Mouse (Mus musculus): ENCODE data around the gene Inpp4b. TPM values are rescaled to one million over a fixed set of nuclear protein-coding genes. Genes with fewer than 3 reads are reported as not detected.

Inpp4b gene
- polyA plus RNA-seq, 1 experiment from 2014 or later: 6.3 TPM

DNA sequence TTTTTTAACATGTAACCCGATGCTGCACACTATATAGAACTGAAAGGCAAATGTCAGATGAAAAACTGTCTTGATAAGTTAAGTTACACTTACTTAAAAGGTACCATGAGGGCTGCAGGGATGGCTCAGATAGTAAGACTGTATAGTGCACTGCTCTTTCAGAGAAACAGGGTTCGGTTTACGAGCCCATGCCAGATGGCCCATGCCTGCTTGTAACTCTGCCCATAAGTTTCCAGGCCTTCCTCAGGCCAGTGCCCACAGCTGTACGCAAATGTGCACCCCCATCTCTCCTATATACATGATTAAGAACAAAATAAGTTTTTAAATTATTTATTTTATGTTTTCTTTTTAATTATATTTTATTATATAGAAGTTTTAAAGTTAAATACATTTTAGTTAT, 300.7 kb downstream of the Inpp4b start:
- Histone ChIP-seq H3K4me3 (no peak overlapping the region), H3K36me3 (no peaks in the 10 kb centered on the region), H3K4me1 (replicated peaks) (no peaks in the 10 kb centered on the region), H3K9me3 (no peaks in the 10 kb centered on the region), H3K27ac (replicated peaks) (no peak overlapping the region), H3K4me2 (no peak overlapping the region), H3K27me3 (no peaks in the 10 kb centered on the region), H3K9ac (no peak overlapping the region)
- ATAC-seq (ENCODE audit: low read depth): no peak
- 85% methylated on average over 4 of the region's 4 CpGs for WGBS

DNA sequence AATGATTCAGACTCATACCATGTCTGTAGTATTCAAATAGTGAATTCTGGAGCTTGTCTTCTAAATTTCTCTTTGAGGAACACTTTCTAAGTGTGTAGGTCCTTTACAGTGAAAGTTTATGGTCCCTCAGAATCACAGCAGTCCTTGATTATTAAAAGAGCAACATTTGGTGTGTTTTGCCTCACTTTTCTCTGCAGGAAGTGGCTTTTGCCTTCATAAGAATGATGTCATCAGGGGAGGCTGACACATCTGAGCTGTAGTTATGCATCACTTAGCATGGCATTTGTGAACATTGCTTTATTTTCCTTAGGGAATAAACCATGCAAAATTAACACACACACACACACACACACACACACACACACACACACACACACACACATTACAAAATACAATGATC, 349.8 kb downstream of the Inpp4b start:
- Histone ChIP-seq H3K27ac (replicated peaks) (no peak overlapping the region), H3K27me3 (no peaks in the 10 kb centered on the region), H3K4me2 (no peak overlapping the region), H3K9me3 (no peaks in the 10 kb centered on the region), H3K36me3 (no peaks in the 10 kb centered on the region), H3K4me1 (replicated peaks) (no peaks in the 10 kb centered on the region), H3K9ac (no peak overlapping the region), H3K4me3 (no peak overlapping the region)
- no peak for ATAC-seq (ENCODE audit: low read depth)

DNA sequence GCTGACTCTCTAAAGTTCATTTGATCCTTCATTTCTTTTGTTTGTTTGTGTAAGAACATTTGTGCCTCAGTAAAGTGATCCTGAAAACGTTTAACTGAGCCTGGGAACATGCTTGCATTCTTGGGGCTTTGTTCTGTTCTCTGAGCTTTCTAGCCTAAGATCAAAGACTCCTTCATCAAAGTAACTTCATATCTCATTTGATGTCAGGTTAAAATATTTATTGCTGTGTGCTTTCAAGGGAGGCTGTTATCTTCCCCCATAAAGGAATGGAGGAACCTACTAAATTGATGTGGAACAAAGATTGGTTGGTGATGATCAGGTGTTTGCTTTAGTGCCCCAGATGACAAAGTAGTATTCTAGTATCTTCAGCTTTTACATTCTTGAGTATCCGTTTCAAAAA, 352.5 kb downstream of the Inpp4b start:
- H3K36me3 ChIP-seq: no peaks in the 10 kb centered on the region
- no peak overlapping the region for H3K4me2 ChIP-seq
- H3K9me3 ChIP-seq: no peaks in the 10 kb centered on the region
- no peak for ATAC-seq (ENCODE audit: low read depth)
- no peak overlapping the region for H3K4me3 ChIP-seq
- no peak overlapping the region for H3K9ac ChIP-seq
- no peaks in the 10 kb centered on the region for H3K4me1 ChIP-seq (replicated peaks)
- WGBS: 35% methylated on average over 2 of the region's 2 CpGs
- H3K27me3 ChIP-seq: no peaks in the 10 kb centered on the region
- no peak overlapping the region for H3K27ac ChIP-seq (replicated peaks)

DNA sequence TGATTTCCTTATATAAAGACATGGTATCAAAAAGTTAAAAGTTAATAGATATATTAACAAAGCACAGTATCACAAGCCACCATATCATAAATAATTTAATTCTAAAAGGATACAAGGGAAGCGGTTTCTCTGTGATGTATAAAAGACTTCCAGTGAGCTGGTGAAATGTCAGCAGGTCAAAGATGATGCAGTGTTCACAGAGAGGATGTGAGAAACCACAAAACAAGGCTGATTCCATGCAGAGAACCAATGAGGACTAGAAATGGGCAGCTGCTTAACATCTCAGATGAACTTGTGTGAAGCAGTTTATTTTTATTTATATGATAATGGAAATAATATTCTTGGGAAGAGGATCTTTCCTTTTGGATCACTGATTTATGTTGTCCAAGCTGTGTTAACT, 359.7 kb downstream of the Inpp4b start:
- Histone ChIP-seq H3K9me3 (no peaks in the 10 kb centered on the region), H3K4me3 (no peak overlapping the region), H3K4me2 (no peak overlapping the region), H3K36me3 (no peaks in the 10 kb centered on the region), H3K27ac (replicated peaks) (no peak overlapping the region), H3K27me3 (no peaks in the 10 kb centered on the region), H3K9ac (no peak overlapping the region), H3K4me1 (replicated peaks) (no peaks in the 10 kb centered on the region)
- no peak for ATAC-seq (ENCODE audit: low read depth)
- WGBS: 81% methylated on average over 1 of the region's 1 CpGs

DNA sequence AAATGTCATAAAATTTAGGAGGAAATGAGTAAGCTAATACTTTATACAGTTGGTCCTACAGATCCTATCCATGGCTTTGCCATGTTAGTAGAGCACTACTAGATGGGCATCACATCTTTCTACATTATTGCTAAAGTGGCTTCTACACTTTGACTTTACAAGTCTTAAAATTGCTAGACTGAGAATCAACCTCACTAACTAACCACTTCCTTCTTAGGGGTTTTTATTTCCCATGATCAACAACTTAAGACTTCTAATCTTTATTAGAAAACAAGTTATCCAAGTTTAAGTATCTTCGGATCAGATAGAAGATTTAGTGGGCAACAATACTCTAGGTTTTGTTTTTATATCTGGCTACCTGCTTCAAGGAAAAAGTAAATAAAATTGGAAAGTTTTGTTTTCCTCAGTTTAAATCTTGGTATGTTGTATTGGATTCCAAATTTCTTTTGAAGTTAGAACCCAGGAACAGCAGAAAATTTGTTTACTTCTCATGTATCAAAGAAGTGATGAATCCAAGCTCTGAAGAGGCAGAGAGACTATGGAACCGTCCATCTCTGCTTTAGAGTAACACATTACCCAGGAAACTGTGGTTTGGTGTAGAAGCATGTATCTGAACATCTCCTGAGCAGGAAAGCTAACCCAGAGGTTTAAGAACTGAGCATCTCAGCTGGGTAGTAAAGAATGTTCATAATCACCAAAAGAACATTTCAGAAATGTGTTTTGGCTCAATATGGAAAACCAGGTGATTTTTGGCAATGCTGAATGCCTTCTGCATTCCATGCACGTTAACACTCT, 361.4 kb downstream of the Inpp4b start:
- H3K27me3 ChIP-seq: no peaks in the 10 kb centered on the region
- H3K4me1 ChIP-seq (replicated peaks): no peaks in the 10 kb centered on the region
- no peak overlapping the region for H3K9ac ChIP-seq
- H3K4me2 ChIP-seq: no peak overlapping the region
- no peaks in the 10 kb centered on the region for H3K36me3 ChIP-seq
- no peak overlapping the region for H3K4me3 ChIP-seq
- H3K9me3 ChIP-seq: no peaks in the 10 kb centered on the region
- ATAC-seq (ENCODE audit: low read depth): no peak
- no peak overlapping the region for H3K27ac ChIP-seq (replicated peaks)
- 83% methylated on average over 3 of the region's 3 CpGs for WGBS

DNA sequence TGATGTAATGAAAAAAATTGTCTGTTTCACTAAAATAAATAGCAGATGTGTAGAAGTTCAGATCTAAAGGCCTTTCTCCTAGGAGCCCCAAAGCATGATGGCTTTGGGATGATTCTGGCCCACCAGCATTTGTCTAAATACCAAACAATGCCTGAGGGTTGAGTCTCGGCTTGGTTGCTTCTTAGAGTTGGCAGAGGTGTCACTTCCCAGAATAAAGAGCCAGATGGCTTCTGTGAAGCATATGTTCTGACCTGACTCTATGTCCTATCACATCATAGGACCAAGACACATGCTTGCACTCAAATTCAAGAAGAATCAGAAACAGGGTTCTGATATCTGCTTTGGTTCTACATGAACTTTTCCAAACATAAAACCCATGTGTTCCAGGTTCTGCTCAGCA, 365.1 kb downstream of the Inpp4b start:
- H3K27me3 ChIP-seq: no peaks in the 10 kb centered on the region
- no peaks in the 10 kb centered on the region for H3K9me3 ChIP-seq
- H3K36me3 ChIP-seq: no peaks in the 10 kb centered on the region
- 48% methylated on average over 1 of the region's 1 CpGs for WGBS
- no peak overlapping the region for H3K27ac ChIP-seq (replicated peaks)
- ATAC-seq (ENCODE audit: low read depth): no peak
- H3K4me1 ChIP-seq (replicated peaks): no peaks in the 10 kb centered on the region
- no peak overlapping the region for H3K9ac ChIP-seq
- no peak overlapping the region for H3K4me2 ChIP-seq
- no peak overlapping the region for H3K4me3 ChIP-seq

DNA sequence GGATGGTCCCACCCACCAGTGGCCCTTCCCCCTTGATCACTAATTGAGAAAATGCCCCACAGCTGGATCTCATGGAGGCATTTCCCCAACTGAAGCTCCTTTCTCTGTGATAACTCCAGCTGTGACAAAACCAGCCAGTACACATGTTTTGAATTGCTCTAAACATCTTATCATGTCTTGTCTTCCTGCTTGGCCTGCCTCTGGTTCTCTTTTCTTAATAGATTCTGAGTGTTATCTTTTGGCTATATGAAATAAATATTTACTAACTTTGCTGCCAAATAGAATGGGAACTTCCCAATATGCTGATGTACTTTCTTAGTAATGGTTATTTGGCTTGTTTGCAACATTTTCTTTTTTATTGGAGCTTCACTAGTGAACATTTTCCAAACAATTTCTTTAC, 389.0 kb downstream of the Inpp4b start:
- no peaks in the 10 kb centered on the region for H3K36me3 ChIP-seq
- no peaks in the 10 kb centered on the region for H3K27me3 ChIP-seq
- no peak overlapping the region for H3K4me3 ChIP-seq
- no peak overlapping the region for H3K4me2 ChIP-seq
- H3K9ac ChIP-seq: no peak overlapping the region
- no peak overlapping the region for H3K27ac ChIP-seq (replicated peaks)
- no peak for ATAC-seq (ENCODE audit: low read depth)
- H3K4me1 ChIP-seq (replicated peaks): no peaks in the 10 kb centered on the region
- H3K9me3 ChIP-seq: no peaks in the 10 kb centered on the region

DNA sequence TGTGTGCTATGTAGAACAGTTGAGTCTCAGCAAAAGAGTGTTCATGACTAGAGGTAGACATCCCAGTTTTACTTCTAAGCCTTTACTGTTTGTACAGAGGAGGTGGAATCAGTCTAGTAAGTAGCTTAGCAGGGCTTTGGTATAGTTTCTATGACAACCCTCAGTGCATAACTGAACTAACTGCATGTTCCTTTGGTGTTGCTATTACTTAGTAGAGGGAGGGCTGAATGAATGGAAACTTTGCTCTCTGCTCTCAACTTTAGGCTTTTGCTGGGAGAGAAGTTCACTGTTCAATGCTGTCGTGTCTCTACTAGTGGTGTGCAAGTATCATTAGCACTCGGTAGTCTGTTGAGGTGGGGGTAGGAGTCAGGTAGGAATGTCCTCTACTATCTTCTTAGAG, 393.3 kb downstream of the Inpp4b start:
- H3K9ac ChIP-seq: no peak overlapping the region
- H3K36me3 ChIP-seq: no peaks in the 10 kb centered on the region
- H3K9me3 ChIP-seq: no peaks in the 10 kb centered on the region
- WGBS: 90% methylated on average over 2 of the region's 2 CpGs
- H3K27me3 ChIP-seq: no peaks in the 10 kb centered on the region
- H3K4me3 ChIP-seq: no peak overlapping the region
- H3K4me1 ChIP-seq (replicated peaks): no peaks in the 10 kb centered on the region
- H3K27ac ChIP-seq (replicated peaks): no peak overlapping the region
- ATAC-seq (ENCODE audit: low read depth): no peak
- H3K4me2 ChIP-seq: no peak overlapping the region

DNA sequence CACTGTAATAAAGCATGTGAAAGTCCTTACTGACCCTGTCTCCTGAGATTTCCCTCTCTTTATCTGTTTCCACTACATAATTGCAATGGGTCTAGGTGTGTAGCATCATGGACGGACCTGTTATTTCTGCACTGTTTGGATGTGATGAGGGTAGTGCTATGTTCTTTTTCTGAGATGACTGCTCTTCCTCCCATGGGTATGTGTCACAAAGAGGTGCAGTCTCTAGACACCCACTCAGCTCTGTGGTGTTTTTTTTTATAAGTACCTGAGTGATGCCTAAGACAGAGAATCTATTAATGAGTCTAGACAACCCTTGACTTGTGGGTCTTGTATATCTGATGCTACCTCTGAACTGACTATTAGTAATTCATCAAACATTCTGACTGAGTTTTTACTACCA, 393.7 kb downstream of the Inpp4b start:
- no peaks in the 10 kb centered on the region for H3K36me3 ChIP-seq
- ATAC-seq (ENCODE audit: low read depth): no peak
- H3K4me2 ChIP-seq: no peak overlapping the region
- no peak overlapping the region for H3K27ac ChIP-seq (replicated peaks)
- H3K4me1 ChIP-seq (replicated peaks): no peaks in the 10 kb centered on the region
- H3K27me3 ChIP-seq: no peaks in the 10 kb centered on the region
- 88% methylated on average over 1 of the region's 1 CpGs for WGBS
- no peak overlapping the region for H3K9ac ChIP-seq
- no peak overlapping the region for H3K4me3 ChIP-seq
- H3K9me3 ChIP-seq: no peaks in the 10 kb centered on the region

DNA sequence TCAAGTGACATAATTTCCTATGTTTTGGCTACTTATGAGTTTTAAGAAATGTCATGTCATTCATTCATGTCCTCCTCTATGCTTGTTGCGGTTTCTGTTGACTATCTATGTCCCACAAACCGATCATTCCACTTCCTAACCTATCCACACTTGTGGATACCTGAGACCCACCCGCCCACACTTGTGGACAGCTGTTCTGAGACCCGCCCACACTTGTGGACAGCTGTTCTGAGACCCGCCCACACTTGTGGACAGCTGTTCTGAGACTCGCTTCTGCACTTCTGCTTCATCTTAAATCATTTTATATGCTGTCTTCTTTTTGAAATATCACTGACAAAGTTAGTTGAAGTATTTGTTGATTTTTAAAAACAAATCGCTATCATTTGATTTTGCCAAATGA, 400.2 kb downstream of the Inpp4b start:
- no peak for ATAC-seq (ENCODE audit: low read depth)
- no peaks in the 10 kb centered on the region for H3K4me1 ChIP-seq (replicated peaks)
- H3K36me3 ChIP-seq: no peaks in the 10 kb centered on the region
- H3K4me2 ChIP-seq: no peak overlapping the region
- no peak overlapping the region for H3K9ac ChIP-seq
- H3K27ac ChIP-seq (replicated peaks): no peak overlapping the region
- H3K9me3 ChIP-seq: no peaks in the 10 kb centered on the region
- no peak overlapping the region for H3K4me3 ChIP-seq
- 92% methylated on average over 7 of the region's 7 CpGs for WGBS
- H3K27me3 ChIP-seq: no peaks in the 10 kb centered on the region

DNA sequence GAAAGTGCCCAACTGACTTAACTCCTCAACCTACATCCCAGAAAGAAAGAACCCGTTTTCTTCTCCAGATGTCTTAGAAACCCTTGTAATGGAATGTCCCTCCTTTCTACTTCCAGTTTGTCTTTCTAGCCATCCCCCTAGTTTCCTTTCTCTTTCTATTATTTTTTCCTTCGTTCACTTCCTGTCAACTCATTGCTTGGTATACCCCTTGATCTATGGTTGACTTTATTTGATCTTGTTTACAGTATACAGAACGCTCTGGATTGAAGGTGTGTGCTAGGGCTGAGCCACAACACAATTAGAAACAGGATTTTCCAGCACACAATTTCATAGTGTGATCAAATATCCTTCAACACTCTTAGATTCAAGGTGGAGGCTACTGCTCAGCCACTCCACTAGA, 400.7 kb downstream of the Inpp4b start:
- H3K4me1 ChIP-seq (replicated peaks): no peaks in the 10 kb centered on the region
- WGBS: 85% methylated on average over 3 of the region's 3 CpGs
- H3K36me3 ChIP-seq: no peaks in the 10 kb centered on the region
- no peak overlapping the region for H3K9ac ChIP-seq
- H3K4me2 ChIP-seq: no peak overlapping the region
- H3K9me3 ChIP-seq: no peaks in the 10 kb centered on the region
- ATAC-seq (ENCODE audit: low read depth): no peak
- no peaks in the 10 kb centered on the region for H3K27me3 ChIP-seq
- no peak overlapping the region for H3K27ac ChIP-seq (replicated peaks)
- no peak overlapping the region for H3K4me3 ChIP-seq

DNA sequence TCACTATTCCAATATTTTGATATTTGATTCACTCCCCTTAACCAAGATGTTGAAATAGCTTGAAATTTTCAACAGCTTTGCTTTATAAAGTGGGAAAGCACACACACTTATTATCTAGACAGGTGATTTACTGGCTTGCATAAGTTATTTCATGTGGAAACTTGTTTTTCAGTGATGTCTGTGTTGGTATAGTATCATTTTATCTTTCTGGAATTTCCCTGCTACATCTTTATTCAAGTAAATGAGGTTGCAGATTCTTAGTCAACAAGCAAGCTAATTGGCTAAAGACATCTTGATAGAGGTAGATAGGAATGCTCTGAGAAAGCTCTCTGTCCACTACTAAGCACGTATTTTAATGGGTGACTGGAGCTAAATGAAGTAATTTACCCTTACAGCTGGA, 403.1 kb downstream of the Inpp4b start:
- H3K4me2 ChIP-seq: no peak overlapping the region
- no peaks in the 10 kb centered on the region for H3K4me1 ChIP-seq (replicated peaks)
- no peak overlapping the region for H3K4me3 ChIP-seq
- H3K9ac ChIP-seq: no peak overlapping the region
- H3K36me3 ChIP-seq: no peaks in the 10 kb centered on the region
- no peak overlapping the region for H3K27ac ChIP-seq (replicated peaks)
- H3K27me3 ChIP-seq: no peaks in the 10 kb centered on the region
- WGBS: 60% methylated on average over 1 of the region's 1 CpGs
- H3K9me3 ChIP-seq: no peaks in the 10 kb centered on the region
- no peak for ATAC-seq (ENCODE audit: low read depth)

DNA sequence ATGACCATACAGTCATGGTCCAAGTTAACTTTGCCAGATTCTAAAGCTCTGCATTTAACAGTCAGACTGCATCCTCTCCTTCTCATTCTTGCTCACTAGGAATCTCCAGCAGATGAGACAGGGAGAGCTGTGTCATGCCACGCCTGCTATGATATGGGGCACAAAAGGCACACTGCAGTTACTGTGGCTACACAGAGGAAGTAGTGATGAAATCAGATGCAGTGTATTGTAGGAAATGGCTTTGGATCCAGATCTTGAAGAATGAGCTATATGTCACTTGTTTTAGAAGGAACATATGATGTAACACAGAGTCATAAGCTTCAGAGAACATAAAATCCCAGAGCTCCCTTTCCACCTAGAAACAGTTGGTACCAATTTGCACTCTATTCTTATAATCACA, 408.8 kb downstream of the Inpp4b start:
- ATAC-seq (ENCODE audit: low read depth): no peak
- no peaks in the 10 kb centered on the region; the same call in 1 of the 2 replicates for H3K27me3 ChIP-seq
- H3K9ac ChIP-seq: no peak overlapping the region
- no peak overlapping the region for H3K4me2 ChIP-seq
- no peak overlapping the region for H3K27ac ChIP-seq (replicated peaks)
- no peaks in the 10 kb centered on the region for H3K36me3 ChIP-seq
- H3K9me3 ChIP-seq: no peaks in the 10 kb centered on the region
- no peaks in the 10 kb centered on the region for H3K4me1 ChIP-seq (replicated peaks)
- no peak overlapping the region for H3K4me3 ChIP-seq
- 79% methylated on average over 1 of the region's 1 CpGs for WGBS

Measured in neural tube, embryonic 13.5 days (tissue).